Mouse (Mus musculus): ENCODE data around the gene Cux1. TPM values are rescaled to one million over a fixed set of nuclear protein-coding genes. Genes with fewer than 3 reads are reported as not detected.

Gene Cux1
- total RNA-seq, 1 experiment from 2014 or later: 172 TPM

- ATAC-seq (replicated peaks in 1 of 2; ENCODE audit: insufficient read depth in 1 of 2, low FRiP score in 2 of 2, low TSS enrichment in 1 of 2, low read depth in 1 of 2, poor library complexity in 2 of 2, severe bottlenecking in 2 of 2): peak in 1 of 2 experiments; percentile 5; a peak in 1 of 4 replicates
These were observed 323.2 kb downstream of the Cux1 start for GRCm38 (mm10) chr5:136243851-136244761.

- no peak for ATAC-seq (replicated peaks in 1 of 2; ENCODE audit: insufficient read depth in 1 of 2, low FRiP score in 2 of 2, low TSS enrichment in 1 of 2, low read depth in 1 of 2, poor library complexity in 2 of 2, severe bottlenecking in 2 of 2)
These were observed 326.1 kb downstream of the Cux1 start for GRCm38 (mm10) chr5:136241161-136241560.

- ATAC-seq (replicated peaks in 1 of 2; ENCODE audit: insufficient read depth in 1 of 2, low FRiP score in 2 of 2, low TSS enrichment in 1 of 2, low read depth in 1 of 2, poor library complexity in 2 of 2, severe bottlenecking in 2 of 2): no peak
These were observed 326.9 kb downstream of the Cux1 start for GRCm38 (mm10) chr5:136240381-136240780.

GRCm38 (mm10) chr5:136237607-136238006, 329.7 kb downstream of the Cux1 start:
- peak in 1 of 2 experiments; percentile 18; a peak in 1 of 4 replicates for ATAC-seq (replicated peaks in 1 of 2; ENCODE audit: insufficient read depth in 1 of 2, low FRiP score in 2 of 2, low TSS enrichment in 1 of 2, low read depth in 1 of 2, poor library complexity in 2 of 2, severe bottlenecking in 2 of 2)

GRCm38 (mm10) chr5:136236611-136237010, 330.7 kb downstream of the Cux1 start:
- no peak for ATAC-seq (replicated peaks in 1 of 2; ENCODE audit: insufficient read depth in 1 of 2, low FRiP score in 2 of 2, low TSS enrichment in 1 of 2, low read depth in 1 of 2, poor library complexity in 2 of 2, severe bottlenecking in 2 of 2)

- ATAC-seq (replicated peaks in 1 of 2; ENCODE audit: insufficient read depth in 1 of 2, low FRiP score in 2 of 2, low TSS enrichment in 1 of 2, low read depth in 1 of 2, poor library complexity in 2 of 2, severe bottlenecking in 2 of 2): no peak
These were observed 336.8 kb downstream of the Cux1 start for GRCm38 (mm10) chr5:136230348-136231035.

- peak; percentile 50 to 57 for ATAC-seq (replicated peaks in 1 of 2; ENCODE audit: insufficient read depth in 1 of 2, low FRiP score in 2 of 2, low TSS enrichment in 1 of 2, low read depth in 1 of 2, poor library complexity in 2 of 2, severe bottlenecking in 2 of 2)
These were observed 340.9 kb downstream of the Cux1 start for GRCm38 (mm10) chr5:136226246-136226876.

- ATAC-seq (replicated peaks in 1 of 2; ENCODE audit: insufficient read depth in 1 of 2, low FRiP score in 2 of 2, low TSS enrichment in 1 of 2, low read depth in 1 of 2, poor library complexity in 2 of 2, severe bottlenecking in 2 of 2): no peak
These were observed 348.7 kb downstream of the Cux1 start for GRCm38 (mm10) chr5:136218585-136218984.

GRCm38 (mm10) chr5:136217932-136218381, 349.3 kb downstream of the Cux1 start:
- ATAC-seq (replicated peaks in 1 of 2; ENCODE audit: insufficient read depth in 1 of 2, low FRiP score in 2 of 2, low TSS enrichment in 1 of 2, low read depth in 1 of 2, poor library complexity in 2 of 2, severe bottlenecking in 2 of 2): peak; percentile 46 to 56

GRCm38 (mm10) chr5:136217004-136217665, 350.2 kb downstream of the Cux1 start:
- ATAC-seq (replicated peaks in 1 of 2; ENCODE audit: insufficient read depth in 1 of 2, low FRiP score in 2 of 2, low TSS enrichment in 1 of 2, low read depth in 1 of 2, poor library complexity in 2 of 2, severe bottlenecking in 2 of 2): peak; percentile 28 to 58

- no peak for ATAC-seq (replicated peaks in 1 of 2; ENCODE audit: insufficient read depth in 1 of 2, low FRiP score in 2 of 2, low TSS enrichment in 1 of 2, low read depth in 1 of 2, poor library complexity in 2 of 2, severe bottlenecking in 2 of 2)
These were observed 351.3 kb downstream of the Cux1 start for GRCm38 (mm10) chr5:136215958-136216357.

GRCm38 (mm10) chr5:136215211-136215610, 352.1 kb downstream of the Cux1 start:
- ATAC-seq (replicated peaks in 1 of 2; ENCODE audit: insufficient read depth in 1 of 2, low FRiP score in 2 of 2, low TSS enrichment in 1 of 2, low read depth in 1 of 2, poor library complexity in 2 of 2, severe bottlenecking in 2 of 2): no peak

GRCm38 (mm10) chr5:136213716-136214115, 353.6 kb downstream of the Cux1 start:
- no peak for ATAC-seq (replicated peaks in 1 of 2; ENCODE audit: insufficient read depth in 1 of 2, low FRiP score in 2 of 2, low TSS enrichment in 1 of 2, low read depth in 1 of 2, poor library complexity in 2 of 2, severe bottlenecking in 2 of 2)

- ATAC-seq (replicated peaks in 1 of 2; ENCODE audit: insufficient read depth in 1 of 2, low FRiP score in 2 of 2, low TSS enrichment in 1 of 2, low read depth in 1 of 2, poor library complexity in 2 of 2, severe bottlenecking in 2 of 2): no peak
These were observed 354.6 kb downstream of the Cux1 start for GRCm38 (mm10) chr5:136212716-136213115.

- ATAC-seq (replicated peaks in 1 of 2; ENCODE audit: insufficient read depth in 1 of 2, low FRiP score in 2 of 2, low TSS enrichment in 1 of 2, low read depth in 1 of 2, poor library complexity in 2 of 2, severe bottlenecking in 2 of 2): peak; percentile 81 to 94
These were observed 355.8 kb downstream of the Cux1 start for GRCm38 (mm10) chr5:136211341-136212102.

- 0 out of 4 replicates have a peak, but pooled peaks of 1 of the 2 experiments have one; percentile 51 for ATAC-seq (replicated peaks in 1 of 2; ENCODE audit: insufficient read depth in 1 of 2, low FRiP score in 2 of 2, low TSS enrichment in 1 of 2, low read depth in 1 of 2, poor library complexity in 2 of 2, severe bottlenecking in 2 of 2)
These were observed 356.7 kb downstream of the Cux1 start for GRCm38 (mm10) chr5:136210549-136210948.
